Mouse (Mus musculus) yolk sac, embryonic 10.5 days (tissue): Measurements from ENCODE around the gene Eif3j1.
"Not testable (repeated sequence)": the region's sequence is repeated elsewhere in the genome, so short reads cannot be mapped to it uniquely, and the experiment has no call there.

ENCODE experiments used
- DNase-seq: peaks from one replicate; pipeline ENCODE4 v3.0.0-alpha.2; 2017; ENCODE audit warnings: low spot score

Gene Eif3j1

GRCm38 (mm10) chr2:122027862-122028755, at the start of gene Eif3j1:
Gene Eif3j1, plus strand, starts transcription at chr2:122028546.
- DNase-seq = peak; percentile 95

- no peak for DNase-seq
These were observed 32.6 kb upstream of the Eif3j1 start for GRCm38 (mm10) chr2:121995738-121996137.

- no peak for DNase-seq
These were observed 19.5 kb upstream of the Eif3j1 start for GRCm38 (mm10) chr2:122008832-122009231.

- DNase-seq = no peak
These were observed 16.9 kb upstream of the Eif3j1 start for GRCm38 (mm10) chr2:122011441-122011840.

- no peak for DNase-seq
These were observed 9.6 kb upstream of the Eif3j1 start for GRCm38 (mm10) chr2:122018705-122019104.

GRCm38 (mm10) chr2:122022284-122022683, 6.1 kb upstream of the Eif3j1 start:
- DNase-seq = no peak

- not testable (repeated sequence) for DNase-seq
These were observed 1.3 kb upstream of the Eif3j1 start for GRCm38 (mm10) chr2:122027091-122027490.

GRCm38 (mm10) chr2:122028756-122029700, 682 bp downstream of the Eif3j1 start:
- DNase-seq = peak; percentile 66

GRCm38 (mm10) chr2:122031970-122032369, 3.6 kb downstream of the Eif3j1 start:
- DNase-seq = no peak

- DNase-seq = no peak
These were observed 7.7 kb downstream of the Eif3j1 start for GRCm38 (mm10) chr2:122036064-122036463.

- no peak for DNase-seq
These were observed 15.6 kb downstream of the Eif3j1 start for GRCm38 (mm10) chr2:122043926-122044325.

GRCm38 (mm10) chr2:122059365-122060115, 31.2 kb downstream of the Eif3j1 start:
- DNase-seq = no peak

GRCm38 (mm10) chr2:122065200-122065969, 37.0 kb downstream of the Eif3j1 start:
- no peak for DNase-seq

GRCm38 (mm10) chr2:122066241-122066640, 37.9 kb downstream of the Eif3j1 start:
- no peak for DNase-seq

- DNase-seq = no peak
These were observed 41.0 kb downstream of the Eif3j1 start for GRCm38 (mm10) chr2:122069144-122069912.

GRCm38 (mm10) chr2:122069922-122070321, 41.6 kb downstream of the Eif3j1 start:
- DNase-seq = no peak

GRCm38 (mm10) chr2:122081728-122082456, 53.5 kb downstream of the Eif3j1 start:
- DNase-seq = peak; percentile 59

- DNase-seq = no peak
These were observed 58.1 kb downstream of the Eif3j1 start for GRCm38 (mm10) chr2:122086446-122086845.

GRCm38 (mm10) chr2:122093844-122094243, 65.5 kb downstream of the Eif3j1 start:
- no peak for DNase-seq

GRCm38 (mm10) chr2:122097686-122098085, 69.3 kb downstream of the Eif3j1 start:
- not testable (repeated sequence) for DNase-seq
